Mouse (Mus musculus): ENCODE data around the gene Tstd3.

The Tstd3 gene

DNA sequence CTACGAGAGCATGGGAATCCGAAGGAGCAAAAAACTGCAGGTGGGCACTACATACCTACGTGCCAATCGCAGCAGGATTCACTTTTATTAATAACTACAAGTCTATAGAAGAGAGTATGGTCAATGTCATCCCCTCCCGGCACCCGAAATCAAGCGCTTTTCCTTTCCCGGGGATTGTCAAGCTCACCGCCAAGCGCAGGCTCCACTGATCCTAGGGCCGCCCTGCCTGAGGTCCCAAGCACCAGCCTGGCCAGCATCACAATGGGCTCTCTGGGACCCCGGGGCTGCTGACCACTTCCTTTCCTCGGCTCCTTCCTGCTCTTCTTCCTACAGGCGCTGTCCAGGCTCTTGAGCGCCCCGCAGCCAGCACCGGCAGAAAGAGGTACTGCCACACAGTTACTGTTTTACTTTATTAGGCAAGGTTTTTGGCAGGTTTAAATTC is at the start of gene Tstd3, which contains the start of gene Usp45:
TSS of gene Tstd3 (minus strand) at position 350 of the 442 bp plus-strand sequence.
TSS of gene Usp45 (plus strand) at position 294 of the 442 bp plus-strand sequence.
- DNase-seq: peak; percentile 86

DNA sequence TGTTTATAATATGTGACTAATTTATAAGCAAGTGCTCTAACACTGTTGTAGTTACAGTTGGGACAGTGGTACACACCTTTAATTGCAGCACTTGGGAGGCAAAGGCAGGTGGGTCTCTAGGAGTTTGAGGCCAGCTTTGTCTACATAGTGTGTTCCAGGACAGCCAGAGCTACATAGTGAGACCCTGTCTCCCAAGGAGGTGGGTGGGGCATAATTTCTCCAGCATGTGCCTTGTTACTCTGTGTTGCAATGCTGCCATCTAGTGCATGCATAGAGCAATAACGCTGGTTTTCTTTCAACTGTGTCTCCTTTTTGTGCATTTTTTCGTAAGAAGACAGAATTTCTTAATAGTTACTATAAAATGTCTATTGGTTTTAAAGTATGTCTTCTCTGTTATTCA is 47.0 kb upstream of the Tstd3 start:
- DNase-seq: peak; percentile 40 to 43

DNA sequence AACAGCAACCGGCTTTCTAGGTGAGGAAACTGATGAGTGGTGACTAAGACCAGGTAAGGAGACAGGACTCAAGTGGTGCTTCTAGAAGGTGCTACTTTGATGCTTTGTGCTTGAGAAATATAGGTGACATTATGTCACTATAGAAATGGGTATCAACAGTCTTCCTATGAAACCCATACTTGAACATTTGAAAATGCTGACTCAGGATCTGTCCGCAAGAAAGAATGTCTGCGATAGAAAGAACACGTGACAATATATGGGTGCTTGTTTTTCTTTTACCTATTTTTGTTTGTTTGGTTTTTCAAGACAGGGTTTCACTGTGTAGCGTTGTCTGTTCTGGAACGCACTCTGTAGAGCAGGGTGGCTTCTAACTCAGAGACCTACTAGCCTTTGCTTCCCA is 45.6 kb upstream of the Tstd3 start:
- no peak for DNase-seq

DNA sequence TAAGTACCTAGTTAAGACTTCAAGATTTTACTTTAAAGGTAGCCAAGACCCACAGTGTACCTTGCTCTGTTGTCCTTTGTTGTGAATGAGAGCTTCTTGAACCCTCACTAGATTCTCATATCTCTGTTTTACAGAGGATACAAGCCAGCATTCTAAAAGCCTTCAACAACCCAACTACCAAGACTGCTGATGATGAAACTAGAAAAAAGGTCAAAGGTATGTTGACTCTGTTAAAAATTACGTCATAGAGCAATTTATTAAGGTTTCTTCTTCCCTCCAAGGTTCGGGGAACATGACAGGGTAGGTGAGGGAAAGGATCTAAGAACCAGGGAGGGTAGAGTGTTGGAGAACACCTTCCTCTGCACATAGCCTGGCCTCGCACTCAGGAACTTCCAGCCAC is 43.6 kb upstream of the Tstd3 start:
- DNase-seq: no peak

DNA sequence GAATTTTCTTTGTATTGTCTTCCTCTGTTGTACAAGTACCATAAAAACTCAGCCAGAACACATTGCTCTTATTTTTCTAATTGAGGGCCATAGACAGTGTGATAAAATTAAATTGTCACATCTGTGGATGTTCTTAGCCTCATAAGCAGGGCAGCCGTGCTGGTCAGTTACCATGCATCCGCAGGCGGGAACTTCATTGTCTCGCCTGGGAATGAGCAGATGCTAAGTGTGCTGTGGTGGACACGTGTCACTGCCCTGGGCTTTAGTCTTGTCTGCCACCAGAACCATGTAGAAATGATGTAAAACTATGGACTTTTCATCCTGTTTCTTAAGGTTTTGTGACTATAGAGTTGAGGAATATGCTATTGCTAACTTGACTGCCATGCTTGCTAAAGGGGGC is 40.2 kb upstream of the Tstd3 start:
- no peak for DNase-seq

DNA sequence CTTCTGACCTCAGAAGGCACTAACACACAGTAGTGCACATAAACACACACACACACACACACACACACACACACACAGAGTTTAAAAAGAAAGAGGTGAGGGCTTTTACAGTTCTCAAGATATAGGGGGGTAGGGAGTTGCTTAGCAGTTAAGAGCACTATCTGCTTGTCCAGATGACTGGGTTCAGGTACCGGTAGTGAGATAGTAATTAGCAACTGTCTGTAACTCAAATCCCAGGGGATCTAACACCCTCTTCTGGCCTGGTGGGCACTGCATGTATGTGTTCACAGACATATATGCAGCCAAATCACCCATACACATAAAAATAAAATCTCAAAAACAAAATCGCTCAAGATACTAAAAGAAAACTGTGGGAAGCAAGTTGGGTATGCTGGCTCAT is 34.6 kb upstream of the Tstd3 start:
- no peak for DNase-seq

DNA sequence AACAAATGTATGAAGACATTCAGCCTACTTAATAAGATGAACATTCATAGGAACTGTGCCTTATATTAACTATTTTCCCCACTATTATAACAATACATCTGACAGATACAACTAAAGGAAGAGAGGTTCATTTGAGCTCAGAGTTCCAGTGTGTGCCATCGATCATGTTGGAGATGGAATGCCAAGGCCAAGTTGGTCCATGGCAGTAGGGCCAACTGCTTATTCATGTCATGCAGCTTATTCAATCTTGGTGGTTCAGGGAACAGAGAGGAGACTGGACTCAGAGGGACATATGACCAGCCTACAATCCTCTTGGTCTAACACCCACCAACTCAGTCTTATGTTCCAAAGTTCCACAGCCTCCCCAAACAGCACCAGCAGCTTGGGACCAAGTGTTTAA is 34.0 kb upstream of the Tstd3 start:
- no peak for DNase-seq

DNA sequence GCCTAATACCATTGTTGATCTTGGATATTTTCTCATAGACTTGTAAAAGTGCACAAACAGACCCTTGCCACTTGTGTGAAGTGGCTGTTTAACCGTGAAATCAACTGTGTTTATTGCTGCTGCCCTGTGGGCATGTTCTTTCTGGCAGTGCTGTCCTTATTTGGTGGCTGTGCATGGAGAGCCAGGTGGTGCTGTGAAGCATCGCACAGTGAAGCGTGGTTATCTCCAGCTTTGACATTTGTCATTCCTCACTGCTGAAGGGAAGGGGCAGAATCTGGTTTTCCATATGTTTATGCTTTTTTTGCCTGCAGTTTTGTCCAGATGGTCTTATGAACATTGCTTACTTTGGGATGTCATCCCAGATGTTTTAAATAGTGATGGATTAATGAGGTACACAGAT is 26.6 kb upstream of the Tstd3 start:
- DNase-seq: no peak

DNA sequence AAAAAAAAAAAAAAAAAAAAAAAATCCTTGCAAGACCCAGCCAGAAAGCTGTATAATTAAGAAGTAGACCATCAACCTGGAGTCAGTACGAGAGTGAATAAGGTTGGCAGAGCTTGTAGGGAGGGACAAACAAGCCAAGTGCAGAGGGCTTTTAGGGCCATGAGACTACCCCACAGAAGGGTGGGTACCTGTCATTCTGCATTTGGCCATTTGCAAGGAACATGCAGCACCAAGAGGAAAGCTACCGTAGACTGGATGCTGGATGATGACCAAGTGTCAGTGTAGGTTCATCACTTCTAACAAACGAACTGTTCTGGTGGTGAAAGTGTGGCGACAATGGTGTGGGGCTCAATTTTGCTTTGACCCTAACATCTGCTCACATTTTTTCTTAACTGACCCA is 22.8 kb upstream of the Tstd3 start:
- DNase-seq: no peak

DNA sequence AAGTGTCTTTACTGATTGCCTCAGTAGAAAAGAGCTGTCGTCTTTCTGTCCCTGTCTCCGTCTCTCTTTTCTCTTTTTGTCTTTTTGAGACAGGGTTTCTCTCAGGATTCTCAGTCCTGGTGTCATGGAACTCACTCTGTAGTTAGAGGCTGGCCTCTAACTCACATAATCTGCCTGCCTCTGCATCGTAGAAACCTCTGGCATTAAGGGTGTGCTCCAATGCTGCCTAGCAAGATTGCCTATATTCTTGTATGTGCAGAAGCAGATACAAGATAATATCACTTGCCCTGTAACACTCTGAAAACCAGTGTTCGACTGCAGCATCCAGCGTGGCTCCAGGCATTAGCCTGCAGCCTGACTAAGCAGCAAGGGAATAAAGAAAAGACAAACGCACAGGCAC is 21.9 kb upstream of the Tstd3 start:
- no peak for DNase-seq

DNA sequence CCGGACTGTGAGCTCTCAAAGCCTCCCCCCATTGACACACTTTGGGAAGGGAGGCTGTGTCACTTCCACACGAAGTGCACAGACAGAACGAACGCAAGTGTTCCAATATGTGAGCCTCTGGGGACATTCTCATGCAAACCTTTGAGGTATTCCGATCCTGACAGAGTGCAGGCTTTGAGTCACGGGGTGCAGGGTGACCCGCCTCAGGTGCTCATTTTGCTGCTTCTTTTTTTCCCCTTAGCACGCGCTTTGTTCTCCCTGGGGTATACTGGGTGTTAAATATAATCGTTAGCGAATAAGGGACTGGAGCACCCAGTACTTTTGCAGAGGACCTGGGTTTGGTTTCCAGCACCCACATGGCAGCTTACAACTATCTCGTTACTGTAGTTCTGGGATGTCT is 19.3 kb upstream of the Tstd3 start:
- no peak for DNase-seq

DNA sequence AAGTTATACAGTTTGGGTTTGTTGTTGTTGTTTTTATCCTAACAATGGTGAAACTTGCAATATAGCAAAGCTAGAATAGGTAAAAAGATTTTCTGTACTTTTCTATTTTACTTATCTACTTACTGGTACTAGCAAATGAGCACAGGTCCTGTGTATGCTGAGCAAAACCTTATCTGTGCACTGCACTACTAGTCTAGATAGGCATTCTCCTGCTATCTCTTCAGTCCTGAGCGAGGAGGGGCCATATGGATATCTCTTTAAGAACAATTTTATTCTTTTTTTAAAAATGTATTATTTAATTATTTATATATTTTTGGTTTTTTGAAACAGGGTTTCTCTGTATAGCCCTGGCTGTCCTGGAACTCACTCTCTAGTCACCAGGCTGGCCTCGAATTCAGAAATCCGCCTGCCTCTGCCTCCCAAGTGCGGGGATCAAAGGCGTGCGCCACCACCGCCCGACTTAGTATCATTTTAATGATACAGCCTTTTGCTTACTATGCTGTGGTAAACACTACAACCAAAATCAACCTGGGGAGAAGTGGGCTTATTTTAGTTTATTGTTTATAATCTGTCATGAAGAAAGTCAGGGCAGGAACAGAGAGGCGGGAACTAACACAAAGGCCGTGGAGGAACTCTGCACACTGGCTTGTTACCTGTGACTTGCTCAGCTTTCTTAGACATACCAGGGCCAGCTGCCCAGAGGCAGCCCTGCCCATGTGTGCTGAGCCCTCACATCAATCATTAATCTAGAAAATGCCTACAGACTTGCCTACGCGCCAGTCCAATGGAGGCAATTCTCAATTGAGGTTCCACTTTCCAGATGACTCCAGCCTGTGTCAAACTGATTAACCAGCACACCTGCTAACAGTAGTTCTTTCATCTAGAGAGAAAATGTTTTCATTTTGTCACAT is 14.1 kb upstream of the Tstd3 start:
- peak; percentile 25 to 75 for DNase-seq

DNA sequence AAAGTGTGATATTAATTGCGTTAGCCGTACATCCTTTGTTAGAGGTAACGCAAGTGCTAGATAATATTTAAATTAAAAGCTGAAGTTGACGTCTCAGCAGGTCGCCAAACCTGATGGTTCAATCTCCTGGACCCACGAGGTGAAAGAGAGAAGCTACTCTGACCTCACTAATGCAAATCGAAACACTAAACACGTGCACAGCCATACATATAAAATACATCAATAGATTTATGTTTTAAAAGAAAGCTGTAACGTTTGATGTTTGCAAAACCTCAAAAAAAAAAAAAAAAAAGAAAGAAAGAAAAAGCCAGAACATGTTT is 9.9 kb upstream of the Tstd3 start:
- no peak for DNase-seq

DNA sequence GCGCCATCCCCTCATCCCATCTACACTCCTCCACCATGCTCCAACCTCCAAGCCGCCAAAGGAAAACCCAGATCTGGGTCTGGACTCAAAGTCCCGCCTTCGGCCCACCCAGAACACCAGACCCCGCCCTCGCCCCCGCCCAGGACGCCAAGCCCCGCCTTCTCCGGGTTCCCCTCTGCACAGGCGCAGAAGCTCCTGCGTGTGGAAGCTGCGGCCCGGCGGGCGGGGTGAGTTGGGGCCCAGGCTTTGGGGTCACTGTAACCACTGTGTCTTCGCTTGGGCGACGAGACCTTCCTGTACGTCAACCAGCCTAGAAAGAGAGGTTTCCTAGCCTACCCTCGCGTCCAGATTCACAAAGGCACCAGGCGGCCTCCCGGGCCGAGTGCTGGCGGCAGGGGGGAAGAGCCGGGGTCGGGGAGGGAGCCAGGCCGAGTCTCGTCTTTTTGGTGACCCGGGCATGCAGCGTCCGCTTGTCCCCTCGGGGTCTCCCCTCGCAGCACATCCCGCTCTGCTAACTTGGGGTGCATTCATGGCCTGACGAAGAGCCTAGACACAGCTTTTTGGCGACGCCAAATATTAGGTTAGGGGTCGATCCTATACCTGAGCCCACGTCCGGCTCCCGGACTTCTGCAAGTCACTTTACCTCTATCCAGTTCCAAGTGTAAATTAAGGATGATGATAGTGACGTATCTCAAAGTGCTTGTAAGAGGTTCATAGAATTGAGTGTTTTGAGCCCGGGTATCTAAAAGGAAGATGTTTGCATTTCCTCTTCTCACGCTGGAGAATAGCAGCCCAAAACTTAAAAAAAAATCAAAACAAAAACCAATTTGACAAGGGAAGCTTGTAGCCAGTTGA is 9.3 kb upstream of the Tstd3 start:
- DNase-seq: peak; percentile 93 to 95

DNA sequence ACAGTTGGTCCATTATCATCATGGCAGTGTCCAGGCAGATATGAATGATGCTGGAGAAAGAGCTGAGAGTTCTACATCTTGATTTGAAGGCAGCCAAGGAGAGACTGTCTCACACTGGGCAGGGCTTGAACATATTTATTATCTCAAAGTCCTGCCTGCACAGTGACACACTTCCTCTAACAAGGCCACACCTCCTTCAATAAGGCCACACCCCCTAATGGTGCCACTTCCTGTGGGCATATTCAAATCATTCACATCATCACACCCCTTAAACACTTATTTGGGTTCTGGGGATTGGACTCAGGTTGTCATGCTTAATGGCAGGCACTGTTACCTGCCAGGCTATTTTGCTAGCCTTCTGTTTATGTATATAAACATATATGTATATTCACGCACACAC is 5.3 kb upstream of the Tstd3 start:
- no peak for DNase-seq

DNA sequence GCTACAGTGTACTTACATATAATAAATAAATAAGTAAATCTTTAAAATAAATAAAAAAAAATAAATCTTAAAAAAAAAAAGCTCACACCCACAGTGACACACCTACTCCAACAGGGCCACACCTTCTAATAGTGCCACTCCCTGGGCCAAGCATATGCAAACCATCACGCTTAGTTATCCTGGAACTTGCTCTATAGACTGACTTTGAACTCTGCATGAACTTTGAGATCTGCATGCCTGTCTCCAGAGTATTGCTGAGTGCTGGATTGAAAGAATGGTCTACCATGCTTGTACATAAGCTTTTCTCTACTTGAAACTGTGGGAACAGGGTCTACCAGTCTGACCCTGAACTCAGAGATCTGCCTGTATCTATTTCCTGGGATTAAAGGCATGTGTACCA is 4.1 kb upstream of the Tstd3 start:
- DNase-seq: no peak

DNA sequence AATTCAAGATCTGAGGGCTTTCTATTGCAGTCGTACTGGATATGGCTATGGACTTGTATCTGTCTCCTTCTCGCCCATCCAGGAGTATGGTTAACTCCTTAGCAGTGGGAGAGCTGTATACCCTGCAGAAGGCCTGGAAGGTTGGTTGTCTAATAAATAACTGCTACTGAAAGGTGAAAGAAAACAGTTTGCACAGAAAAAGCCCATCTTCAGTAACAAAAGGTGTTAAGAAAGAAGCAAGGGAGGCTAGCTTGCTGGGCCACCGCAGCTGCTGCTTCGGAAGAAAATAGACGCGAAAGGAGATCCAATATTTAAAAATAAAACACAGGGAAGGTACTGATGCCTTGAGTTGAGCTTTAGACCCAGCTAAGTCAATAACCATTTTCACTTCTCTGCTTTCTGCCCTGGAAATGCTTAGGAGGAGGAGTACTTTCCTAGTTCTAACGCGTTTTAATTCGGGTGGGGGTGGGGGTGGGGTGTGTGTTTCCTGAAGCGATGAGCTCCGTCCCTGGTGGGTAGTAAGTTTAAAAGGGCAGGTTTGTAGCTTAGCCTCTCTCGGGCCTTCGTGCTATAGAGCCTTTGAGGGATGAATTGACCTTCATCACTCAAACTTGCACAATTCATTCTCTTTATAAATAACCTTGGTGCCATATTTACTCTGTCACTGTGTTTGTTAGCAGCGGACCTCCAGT is 695 bp downstream of the Tstd3 start:
- DNase-seq: no peak

DNA sequence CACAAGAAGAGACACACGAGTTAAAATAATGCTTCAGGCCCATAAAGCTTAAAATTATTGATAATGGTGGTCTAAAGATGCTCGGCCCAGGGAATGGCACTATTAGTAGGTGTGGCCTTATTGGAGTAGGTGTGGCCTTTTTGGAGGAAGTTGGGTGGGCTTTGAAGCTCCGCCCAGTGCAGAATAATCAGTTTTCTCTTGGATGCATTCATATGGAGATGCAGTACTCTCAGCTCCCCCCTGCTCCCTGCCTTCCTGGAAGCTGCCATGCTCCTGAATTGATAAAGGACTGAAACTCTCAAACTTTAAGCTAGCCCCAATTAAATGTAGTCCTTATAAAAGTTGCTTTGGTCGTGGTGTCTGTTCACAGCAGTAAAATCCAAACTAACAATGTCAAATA is 3.2 kb downstream of the Tstd3 start:
- DNase-seq: no peak

DNA sequence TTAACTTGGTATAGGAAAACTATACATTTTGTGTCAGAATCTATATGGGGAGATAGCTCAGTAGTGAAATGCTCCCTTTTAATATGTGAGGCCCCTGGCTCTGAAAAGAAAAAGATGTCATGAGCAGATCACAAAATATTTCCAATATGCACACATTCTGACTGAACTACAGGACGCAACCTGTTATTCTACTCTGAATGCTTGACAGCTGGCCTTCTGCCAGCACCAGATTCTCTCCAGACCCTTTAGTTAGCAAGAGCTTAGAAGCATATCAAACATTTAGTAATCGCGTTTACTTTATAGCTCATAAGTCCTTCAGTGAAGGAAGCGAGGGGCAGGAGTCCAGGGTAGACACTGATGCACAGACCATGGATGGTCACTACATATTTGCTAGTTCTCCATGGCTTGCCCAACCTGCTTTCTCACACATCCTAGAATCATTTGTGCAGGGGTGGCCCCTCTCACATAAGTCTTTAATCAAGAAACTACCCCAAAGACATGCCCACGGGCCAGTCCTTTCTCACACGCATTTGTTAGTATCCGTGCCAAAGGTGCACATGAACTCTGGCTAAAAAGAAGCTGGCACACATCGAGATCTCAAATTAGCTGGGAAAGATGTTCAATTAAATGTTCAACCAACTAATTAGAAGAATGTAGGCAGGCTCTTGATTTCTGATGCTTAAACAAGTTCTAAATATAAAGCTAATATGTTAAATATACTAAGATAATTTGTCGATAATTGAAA is 5.4 kb downstream of the Tstd3 start:
- DNase-seq: no peak

DNA sequence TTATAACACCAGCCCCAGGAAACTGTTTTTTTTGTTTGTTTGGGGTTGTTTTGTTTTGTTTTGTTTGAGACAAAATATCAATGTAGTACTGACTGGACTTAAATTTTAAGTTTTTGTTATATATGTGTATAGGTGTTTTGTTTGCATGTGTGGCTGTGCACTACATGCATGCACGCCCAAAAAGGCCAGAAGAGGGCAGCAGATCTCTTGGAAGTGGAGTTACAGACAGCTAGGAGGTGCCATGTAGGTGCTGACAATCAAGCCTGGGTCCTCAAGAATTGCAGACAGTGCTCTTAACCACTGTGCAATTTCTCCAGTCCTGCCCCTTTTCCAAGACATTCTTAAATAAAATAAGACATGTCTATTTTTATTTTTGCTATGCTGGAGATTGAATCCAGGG is 8.2 kb downstream of the Tstd3 start:
- DNase-seq: no peak

DNA sequence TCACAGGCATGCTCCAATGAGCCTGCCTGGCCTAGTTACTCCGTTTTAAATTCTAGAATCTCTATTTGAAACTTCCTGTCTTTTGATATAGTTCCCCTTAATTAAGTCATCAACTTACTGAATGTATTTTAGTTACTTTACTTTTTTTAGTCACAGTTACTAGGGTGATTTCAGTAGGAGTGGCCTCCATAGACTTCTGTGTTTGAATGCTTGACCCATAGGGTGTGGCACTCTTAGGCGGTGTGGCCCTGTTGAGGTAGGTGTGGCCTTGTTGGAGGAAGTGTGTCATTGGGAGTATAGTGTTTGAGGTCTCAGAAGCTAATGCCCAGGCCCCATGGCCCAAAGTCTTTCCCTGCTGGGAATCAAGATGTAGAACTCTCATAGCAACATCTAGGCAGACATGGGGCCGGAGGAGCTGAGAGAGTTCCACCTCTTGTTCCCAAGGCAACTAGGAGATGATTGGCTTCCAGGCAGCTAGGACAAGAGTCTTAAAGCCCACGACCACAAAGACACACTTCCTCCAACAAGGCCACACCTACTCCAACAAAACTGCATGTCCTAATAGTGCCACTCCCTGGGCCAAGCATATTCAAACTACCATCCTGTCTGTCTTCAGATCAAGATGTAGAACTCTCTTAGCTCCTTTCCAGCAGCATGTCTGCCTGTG is 11.8 kb downstream of the Tstd3 start:
- no peak for DNase-seq

DNA sequence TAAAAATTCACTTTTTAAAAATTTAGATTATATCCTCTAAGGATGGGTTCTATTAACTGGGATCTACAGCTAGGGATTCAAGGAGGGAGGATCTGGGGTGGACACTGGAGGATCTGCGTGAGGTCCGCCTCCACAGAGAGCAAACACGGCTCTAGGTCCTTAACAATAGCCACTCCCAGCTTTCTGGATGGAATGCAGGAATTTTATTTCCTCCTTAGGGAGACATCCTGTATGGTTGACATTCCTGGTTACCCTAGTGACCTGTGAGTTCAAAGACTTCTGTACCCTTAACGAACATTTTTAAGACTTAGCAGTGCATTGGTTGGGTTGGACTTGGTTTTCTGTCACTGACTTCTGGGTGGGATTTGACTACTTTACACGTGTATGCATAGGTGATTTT is 21.3 kb downstream of the Tstd3 start:
- no peak for DNase-seq
